Mouse (Mus musculus) erythroblast, adult 5-6 weeks (primary cell): ENCODE results near the gene Gcm1. TPM values are rescaled to one million over a fixed set of nuclear protein-coding genes. Genes with fewer than 3 reads are reported as not detected.

Source experiments
- ATAC-seq: replicated peaks from 2 replicates; pipeline ENCODE4 v1.8.0; 2016; ENCODE audit warnings: moderate number of reproducible peaks, mild to moderate bottlenecking, moderate TSS enrichment, inconsistent platforms; ENCODE audit not compliant: poor library complexity, low FRiP score, severe bottlenecking
- total RNA-seq, 2 experiments: library from RNA; stranded (forward) in 1 of 2; stranded (reverse) in 1 of 2; fragments of 150-400 nt in 1 of 2; fragments of 200-764, 138-1000 nt in 1 of 2; gene quantifications; 2 replicates each; pipeline versions ENCODE4 v1.2.3 to v1.2.4; 2015 to 2017; ENCODE audit warnings: low replicate concordance in 2 of 2

Gene Gcm1
- total RNA-seq, 2 experiments from 2014 or later = not detected

DNA sequence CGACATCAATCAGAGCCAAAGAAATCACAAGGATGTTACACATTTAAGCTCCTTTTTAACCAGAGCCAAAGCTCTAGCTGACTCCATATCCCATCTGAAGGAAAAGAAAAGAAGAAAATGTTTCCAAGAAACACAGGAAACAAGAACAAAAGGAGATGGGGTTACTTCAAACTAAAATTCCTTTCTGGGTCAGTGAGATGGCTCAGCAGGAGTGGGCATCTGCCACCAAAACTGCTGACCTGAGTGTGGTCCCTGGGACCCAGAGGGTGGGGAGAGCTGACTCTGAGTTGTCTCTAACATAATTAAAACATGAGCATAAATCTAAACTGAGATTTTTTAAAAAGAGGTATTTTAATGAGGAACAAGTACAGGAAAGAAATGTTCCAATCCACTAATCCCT lies 38.2 kb downstream of the Gcm1 start:
- ATAC-seq = no peak

DNA sequence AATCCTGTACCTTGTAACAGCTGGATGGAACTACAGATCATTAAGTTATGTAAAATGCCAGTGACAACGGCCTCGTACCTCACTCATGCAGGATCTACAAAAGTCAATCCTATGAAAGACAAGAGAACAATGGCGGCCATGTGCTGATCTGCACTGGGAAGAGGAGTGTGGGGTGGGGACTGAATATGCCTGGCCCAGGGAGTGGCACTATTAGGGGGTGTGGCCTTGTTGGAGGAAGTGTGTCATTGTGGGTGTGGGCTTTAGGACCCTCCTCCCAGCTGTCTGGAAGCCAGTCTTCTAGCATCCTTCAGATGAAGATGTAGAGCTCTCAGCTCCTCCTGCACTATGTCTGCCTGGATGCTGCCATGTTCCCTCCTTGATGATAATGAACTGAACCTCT lies 38.9 kb downstream of the Gcm1 start:
- no peak for ATAC-seq

DNA sequence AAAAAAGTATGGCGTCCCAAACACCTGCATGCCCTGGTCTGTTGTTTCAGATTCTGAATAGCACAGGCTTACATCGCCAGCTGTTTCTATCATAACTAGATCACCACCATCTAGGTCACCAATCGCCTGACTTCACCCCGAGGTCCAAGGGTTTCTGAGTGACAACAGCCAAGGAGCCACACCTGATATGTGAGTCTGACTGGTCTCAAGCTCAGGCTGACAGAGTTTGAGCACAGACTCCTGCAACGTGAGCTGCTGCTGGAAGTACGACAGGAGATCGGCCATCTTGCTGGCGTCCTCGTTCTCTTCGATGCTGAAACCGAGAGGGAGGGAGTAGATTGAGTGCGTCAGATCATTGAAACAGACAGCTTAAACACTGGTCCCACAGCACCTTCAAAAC lies 44.0 kb downstream of the Gcm1 start:
- no peak for ATAC-seq

DNA sequence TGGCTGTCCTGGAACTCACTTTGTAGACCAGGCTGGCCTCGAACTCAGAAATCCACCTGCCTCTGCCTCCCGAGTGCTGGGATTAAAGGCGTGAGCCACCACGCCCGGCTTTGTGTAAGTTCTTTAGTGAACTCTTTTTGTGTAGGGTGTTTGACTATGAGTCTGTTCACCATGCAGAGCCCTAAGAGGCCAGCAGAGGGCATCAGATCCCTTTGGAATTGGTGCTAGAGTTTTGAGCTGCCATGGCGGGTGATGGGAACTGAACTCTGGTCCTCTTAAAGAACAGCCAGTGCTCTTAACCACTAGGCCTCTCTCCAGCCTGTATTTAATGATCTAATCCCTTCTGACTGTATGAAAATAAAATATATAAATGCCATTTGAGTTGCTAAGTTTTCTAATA lies 44.7 kb downstream of the Gcm1 start:
- ATAC-seq = peak; percentile 62; the same call in 1 of the 2 replicates

DNA sequence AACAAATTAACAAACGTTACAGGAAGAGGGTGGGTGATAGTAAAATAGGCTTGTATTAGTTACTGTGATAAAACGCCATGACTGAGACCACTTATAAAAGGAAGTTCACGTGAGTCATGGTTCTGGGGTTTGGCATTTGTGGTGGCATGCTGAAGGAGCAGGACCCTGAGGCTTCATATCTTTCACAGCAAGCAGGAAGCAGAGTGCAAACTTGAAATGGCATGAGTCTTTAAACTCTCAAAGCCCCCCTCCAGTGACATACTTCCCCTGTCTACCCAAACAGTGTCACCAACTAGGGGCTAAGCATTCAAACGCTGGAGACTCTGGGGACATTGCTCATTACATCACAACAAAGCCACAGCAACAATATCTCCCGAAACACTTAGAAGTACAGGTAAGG lies 49.2 kb downstream of the Gcm1 start:
- no peak for ATAC-seq

DNA sequence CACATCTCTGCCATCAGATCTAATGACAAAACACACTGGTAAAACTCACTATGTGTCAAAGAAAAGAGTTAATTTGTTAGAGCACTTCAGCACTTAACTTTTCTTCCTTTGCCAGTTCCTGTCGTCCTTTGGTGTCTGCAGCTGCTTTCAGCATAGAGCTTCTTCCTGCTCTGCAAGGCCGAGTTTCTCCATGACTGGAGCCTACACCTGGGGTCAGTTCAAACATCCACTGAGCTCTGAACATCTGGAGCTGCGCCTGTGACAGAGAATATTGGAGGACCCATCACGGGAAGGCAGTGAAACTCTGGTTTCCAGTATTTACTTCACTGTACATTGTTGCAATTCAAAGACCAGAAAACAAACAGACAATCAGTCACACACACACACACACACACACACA lies 49.7 kb downstream of the Gcm1 start:
- ATAC-seq = no peak

DNA sequence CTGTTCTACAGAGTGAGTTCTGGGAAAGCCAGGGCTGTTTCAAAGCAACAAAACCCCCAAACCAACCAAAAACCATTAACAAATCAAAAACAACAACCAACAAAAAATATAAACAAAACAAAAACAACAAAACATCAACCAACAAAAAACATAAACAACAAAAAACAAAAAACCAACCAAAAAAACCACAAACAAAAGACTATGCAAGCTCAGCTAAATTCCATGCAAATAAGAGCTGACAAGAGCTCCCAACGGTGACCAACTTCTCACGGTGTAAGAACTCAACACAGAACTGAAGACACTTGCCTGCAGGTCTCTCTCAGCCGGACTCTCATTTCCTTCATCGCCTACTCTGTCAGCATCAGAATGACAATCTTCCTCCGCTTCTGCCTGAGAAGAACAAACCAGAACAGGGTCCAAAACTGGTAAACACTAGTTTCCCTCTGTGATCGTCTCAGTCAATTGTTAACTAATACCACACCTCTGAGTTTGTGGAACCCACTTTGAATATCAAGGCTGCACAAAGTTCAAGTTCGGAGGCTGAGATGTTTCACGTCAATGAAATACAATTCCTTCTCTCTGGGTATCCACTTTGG lies 52.3 kb downstream of the Gcm1 start:
- no peak for ATAC-seq

DNA sequence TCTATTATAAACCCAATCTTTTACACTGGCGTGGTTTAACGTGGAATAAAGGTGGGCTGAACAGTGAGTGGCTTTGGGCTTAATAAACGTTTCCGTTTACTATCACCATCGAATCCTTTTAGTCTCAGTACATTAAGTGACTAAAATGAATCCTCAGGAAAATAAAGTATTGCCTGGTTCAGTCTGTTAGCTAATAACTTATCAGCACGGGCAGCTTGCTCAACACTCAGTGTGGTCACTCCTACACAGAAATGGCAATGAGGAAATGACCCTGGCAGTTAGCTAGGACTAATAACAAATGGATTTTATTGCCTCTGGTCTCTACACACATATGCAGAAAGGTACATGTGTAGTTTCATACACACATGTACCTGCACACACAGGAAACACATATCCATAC lies 53.2 kb downstream of the Gcm1 start:
- ATAC-seq = peak; percentile 62

DNA sequence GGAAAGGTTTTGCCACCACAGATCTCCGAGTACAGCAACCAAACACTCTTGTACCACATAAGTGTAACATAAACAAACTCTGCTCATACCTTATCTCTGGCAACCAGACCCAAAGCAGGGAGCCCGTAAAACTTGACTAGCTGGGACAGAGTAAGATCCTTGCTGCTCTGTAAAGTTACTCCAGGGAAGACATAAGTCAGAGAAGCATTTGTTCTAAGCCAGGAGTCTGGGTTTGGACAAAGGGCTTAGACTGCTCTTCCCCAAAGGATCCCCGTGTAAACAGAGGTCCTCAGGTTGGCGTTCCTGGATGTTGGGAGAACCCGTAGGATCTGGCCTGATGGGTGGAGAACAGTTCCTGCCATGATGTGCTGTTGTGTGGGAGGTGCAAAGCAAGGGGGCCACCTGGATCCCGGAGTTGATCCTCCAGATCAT lies 53.8 kb downstream of the Gcm1 start:
- ATAC-seq = peak; percentile 68

DNA sequence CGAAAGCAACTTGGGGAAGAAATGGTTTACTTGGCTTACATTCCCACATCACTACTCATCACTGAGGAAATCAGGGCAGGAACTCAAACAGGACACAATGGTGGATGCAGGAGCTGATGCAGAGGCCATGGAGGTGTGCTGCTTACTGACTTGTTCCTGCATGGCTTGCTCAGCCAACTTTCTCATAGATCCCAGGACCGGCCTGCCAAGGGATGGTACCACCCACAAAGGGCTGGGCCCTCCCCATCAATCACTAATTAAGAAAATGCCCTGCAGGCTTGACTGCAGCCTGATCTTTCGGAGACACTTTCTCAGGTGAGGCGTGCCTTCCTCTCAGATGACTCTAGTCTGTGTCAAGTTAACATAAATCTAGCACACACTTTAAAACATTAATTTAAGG lies 55.1 kb downstream of the Gcm1 start:
- peak; percentile 8; the same call in 1 of the 2 replicates for ATAC-seq

DNA sequence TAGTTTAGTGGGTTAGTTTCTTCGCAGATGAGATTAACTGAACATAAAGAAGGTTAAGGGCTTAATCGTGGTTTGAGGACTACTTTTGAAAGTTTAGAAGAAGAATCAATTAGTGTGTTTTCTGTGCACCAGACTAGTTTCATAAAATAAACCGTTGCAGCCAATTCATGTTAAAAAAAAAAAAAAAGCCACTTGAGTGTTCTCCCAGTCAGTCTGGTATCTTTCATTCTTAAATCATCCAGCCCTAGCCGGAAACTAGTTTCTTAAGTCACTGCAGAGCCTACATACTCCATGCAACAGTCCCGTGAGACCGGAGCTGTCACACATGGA lies 55.8 kb downstream of the Gcm1 start:
- no peak for ATAC-seq

DNA sequence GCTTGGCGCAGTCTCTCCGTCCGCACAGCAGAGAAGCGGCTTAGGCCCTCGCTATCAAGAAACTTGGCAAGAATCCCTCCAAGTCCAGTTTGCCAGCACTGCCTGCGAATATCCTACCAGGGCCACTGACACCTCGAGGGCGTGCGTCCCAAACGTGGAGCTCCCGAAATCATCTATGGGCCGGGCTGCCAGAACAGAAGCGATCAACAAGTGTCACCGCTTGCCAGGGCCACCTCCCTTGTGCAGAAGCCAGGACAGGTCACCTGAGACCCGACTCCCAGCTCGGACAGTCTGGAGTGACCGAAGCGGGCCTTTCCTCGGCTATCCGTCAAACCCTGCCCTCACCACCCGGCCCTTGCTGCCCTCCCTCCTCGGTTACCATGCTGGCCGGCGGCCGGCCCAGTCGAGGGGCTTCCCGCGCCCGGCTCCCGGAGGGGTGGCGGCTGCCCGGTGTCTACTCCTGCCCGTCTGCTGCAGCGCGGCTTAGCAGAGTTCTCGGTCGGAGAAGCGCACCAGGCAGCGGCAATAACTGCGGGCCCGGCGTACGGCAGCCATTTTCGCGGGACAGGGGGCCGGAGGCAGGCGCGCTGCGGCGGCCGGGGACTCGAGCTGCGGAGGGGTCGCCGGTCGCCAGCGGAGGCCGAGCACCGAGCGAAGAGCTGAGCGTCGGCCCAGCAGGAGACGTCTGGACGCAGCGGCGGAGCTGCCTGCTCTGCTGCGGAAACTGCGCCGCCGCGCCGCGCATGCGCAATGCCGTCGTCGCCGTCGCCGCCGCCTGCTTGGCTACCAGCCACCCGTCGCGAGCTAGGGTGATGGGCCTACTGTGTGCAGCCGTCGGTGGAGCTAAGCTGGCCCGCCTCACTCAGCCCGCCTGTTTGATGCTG lies 56.4 kb downstream of the Gcm1 start:
- peak; percentile 42 for ATAC-seq

DNA sequence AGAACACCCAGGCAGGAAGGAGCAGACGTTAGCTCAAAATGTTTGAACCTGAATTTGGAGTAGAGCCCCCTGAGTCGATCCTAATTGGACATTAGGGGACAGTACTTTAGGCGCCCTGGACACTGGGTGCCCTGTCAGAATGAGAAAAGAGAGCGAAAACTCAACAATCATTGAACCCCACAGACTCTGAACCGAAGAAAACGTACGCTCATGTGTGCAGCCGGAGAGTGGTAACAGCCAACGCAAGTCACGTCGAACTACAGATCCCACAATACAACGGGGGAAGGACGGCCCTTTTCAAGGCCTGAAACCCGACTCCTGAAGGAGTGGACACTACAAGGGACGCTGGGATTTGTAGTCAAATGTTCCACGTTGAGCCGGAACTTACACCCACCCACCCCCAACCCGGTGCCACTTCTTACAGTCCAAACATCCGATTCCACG lies 57.1 kb downstream of the Gcm1 start, which contains the start of the genes Fbxo9 and Ick:
TSS of gene Fbxo9 (minus strand) at position 270 of the 444 bp plus-strand sequence.
TSS of gene Ick (plus strand) at position 397 of the 444 bp plus-strand sequence.
- peak; percentile 67 for ATAC-seq

DNA sequence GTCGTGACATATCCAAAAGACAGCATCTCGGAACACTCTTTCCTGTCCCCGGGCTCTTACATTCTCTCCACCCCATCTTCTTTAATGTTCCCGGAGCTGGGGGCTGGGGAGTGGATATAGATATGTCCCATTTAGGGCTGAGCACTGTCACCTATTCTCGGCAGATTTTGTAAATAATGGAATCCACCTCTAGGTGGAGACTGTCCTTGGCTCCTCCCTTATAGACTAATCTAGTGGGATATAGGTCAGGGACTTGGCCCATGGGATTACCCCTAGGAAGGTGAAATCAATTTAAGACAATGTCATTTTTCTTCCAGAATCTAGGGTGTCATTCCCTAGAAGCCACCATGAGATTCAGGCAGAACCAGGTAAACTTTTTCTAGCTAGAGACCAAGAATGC lies 57.9 kb downstream of the Gcm1 start:
- no peak for ATAC-seq

DNA sequence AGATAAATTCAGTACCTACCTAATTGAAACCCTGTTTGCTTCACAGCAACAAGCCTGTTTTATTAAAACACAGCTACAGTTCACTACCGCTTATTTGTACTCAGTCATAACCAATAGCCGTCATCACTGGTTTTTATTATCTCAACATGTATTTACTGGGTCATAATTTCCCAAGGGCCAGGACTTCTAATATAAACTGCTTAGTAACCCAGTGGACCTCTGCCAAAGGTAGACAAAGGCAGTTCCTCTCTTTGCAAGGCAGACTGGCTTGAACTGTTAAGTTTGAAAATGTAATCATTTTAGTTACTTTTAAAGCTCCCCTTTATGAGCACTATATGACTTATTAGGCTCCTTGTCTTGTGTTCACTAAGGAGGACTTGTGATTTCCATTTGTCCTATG lies 59.7 kb downstream of the Gcm1 start:
- ATAC-seq = no peak

DNA sequence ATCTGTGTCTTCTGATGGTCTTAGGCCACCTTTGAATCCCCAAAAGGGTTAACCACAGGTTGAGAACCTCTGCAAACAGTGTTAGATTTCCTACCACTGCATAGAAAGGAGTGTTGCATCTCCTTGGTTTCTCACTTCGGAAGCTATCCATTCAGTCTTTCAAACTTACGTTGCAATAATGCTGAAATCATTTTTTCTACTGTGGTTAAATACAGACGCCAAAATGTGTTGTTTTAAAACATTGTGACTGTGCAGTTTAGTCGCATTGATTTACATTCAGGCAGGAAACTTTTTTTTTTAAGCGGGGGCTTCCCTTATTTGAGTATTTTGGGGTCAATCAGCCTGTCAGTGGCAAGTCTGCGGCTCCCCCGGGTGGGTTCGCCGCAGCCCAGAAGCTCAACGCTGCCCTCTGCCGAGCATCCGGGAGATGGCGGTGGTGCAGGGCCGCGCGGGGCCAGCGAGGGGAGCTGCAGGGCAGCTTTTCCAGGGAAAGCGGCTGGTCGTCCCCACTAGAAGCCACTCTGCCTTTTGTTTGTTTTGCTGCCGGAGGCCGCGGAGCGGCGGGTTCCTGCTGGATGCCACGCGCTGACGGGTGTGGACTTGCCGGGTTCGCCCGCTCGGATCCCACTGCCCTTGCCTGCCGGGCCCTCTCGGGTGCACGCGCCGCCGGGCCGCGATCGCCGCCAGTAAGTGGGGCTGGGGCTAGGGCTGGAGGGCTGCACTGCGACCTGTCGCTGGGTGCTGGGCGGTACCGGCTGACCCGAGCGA lies 61.2 kb downstream of the Gcm1 start:
- ATAC-seq = peak; percentile 81

DNA sequence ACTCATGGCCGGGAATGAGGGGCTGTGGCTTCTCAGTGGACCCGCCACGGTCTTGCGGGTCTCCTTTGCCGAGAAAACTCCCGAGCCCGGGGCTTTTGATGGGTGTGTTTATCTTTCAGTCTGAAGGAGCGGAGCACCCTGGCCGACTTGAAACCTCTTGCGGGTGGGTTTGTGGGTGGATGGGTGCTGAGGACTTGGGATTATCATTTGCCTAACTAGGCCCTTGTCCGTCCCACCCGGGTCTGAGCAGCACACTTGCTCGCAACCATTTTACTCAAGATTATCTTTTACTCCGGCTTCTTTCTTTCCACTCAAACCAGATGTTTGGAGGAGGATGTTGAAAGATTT lies 61.8 kb downstream of the Gcm1 start:
- no peak for ATAC-seq
